Mouse (Mus musculus): ENCODE results near the gene Zfp239.
A peak's percentile ranks its signal among the peaks of the same experiment; 100 is the strongest.

DNA sequence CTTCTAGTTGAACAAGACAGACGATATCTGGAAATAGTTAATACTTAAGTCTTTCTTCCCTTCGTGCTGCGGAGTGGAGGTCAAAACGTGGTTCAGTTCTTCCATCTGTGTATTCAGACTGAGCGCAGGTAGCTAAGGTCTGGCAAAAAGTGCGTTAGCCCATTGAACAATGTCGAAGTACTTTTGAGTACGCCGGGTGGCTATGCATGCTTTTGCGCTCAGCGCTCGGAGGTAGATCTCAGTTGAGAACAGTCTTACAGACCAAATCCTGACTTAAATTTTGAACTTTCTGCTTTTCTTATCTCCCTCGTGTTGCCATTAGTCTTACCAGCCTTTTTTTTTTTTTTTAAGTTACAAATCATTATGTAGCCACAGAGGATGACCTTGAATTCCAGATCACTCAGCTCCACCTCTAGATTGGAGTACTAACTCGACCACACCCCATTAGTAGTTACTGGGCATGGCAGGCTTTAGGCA is 46.6 kb downstream of the Zfp239 start:
- TF ChIP-seq CTCF (IDR thresholded peaks at IDR 0.05 in 2 of 3, conservative IDR thresholded peaks at IDR 0.05 in 1 of 3; ENCODE audit: control insufficient read depth in 1 of 3, insufficient read depth in 1 of 3, low read depth in 2 of 3, low read length in 3 of 3, poor library complexity in 1 of 3, severe bottlenecking in 1 of 3) (no peak), SIN3A (IDR thresholded peaks at IDR 0.05; ENCODE audit: low read length) (no peak), POLR2A (IDR thresholded peaks at IDR 0.05; ENCODE audit: control insufficient read depth in 1 of 2, insufficient read depth in 1 of 2, low read depth in 1 of 2, low read length in 2 of 2, poor library complexity in 1 of 2) (peak in 1 of 2 experiments; percentile 36; a peak in 1 of 4 replicates), ZC3H11A (IDR thresholded peaks at IDR 0.05; ENCODE audit: low read depth, low read length) (no peak), TCF12 (IDR thresholded peaks at IDR 0.05; ENCODE audit: low read depth, low read length) (no peak), RAD21 (IDR thresholded peaks at IDR 0.05; ENCODE audit: low read depth, low read length) (no peak), EP300 (IDR thresholded peaks at IDR 0.05; ENCODE audit: low read depth in 1 of 2, low read length in 2 of 2) (no peak), HCFC1 (IDR thresholded peaks at IDR 0.05; ENCODE audit: low read depth, low read length) (no peak)
